Mouse (Mus musculus) embryonic facial prominence, embryonic 13.5 days (tissue): Measurements from ENCODE around the gene Nf2. TPM values are rescaled to one million over a fixed set of nuclear protein-coding genes. Genes with fewer than 3 reads are reported as not detected.

ENCODE experiments used
- ATAC-seq: fragments of 200-750 bp; cut with Nextera tagmentation; 2 replicates; pipeline ENCODE4 v1.8.0; 2017; ENCODE audit warnings: low read depth; ENCODE audit not compliant: insufficient number of reproducible peaks, insufficient read depth, low FRiP score, low TSS enrichment
- H3K27ac ChIP-seq: fragments of 300-500 bp; sonication (generic); 2 replicates; pipeline ENCODE4 v1.5.1; 2015; ENCODE audit warnings: moderate library complexity, mild to moderate bottlenecking, inconsistent platforms
- H3K27me3 ChIP-seq: fragments of 300-500 bp; sonication (generic); 2 replicates; pipeline ENCODE4 v1.6.1; 2015; ENCODE audit warnings: mild to moderate bottlenecking, inconsistent platforms
- H3K36me3 ChIP-seq: fragments of 300-500 bp; sonication (generic); 2 replicates; pipeline ENCODE4 v1.6.1; 2015; ENCODE audit warnings: mild to moderate bottlenecking, inconsistent platforms
- H3K4me1 ChIP-seq: fragments of 300-500 bp; sonication (generic); 2 replicates; pipeline ENCODE4 v1.6.1; 2015; ENCODE audit warnings: inconsistent platforms
- H3K4me2 ChIP-seq: fragments of 300-500 bp; sonication (generic); 2 replicates; pipeline ENCODE4 v1.6.1; 2015; ENCODE audit warnings: moderate library complexity, mild to moderate bottlenecking, inconsistent platforms
- H3K4me3 ChIP-seq: fragments of 300-500 bp; sonication (generic); 2 replicates; pipeline ENCODE4 v1.5.1; 2015; ENCODE audit warnings: mild to moderate bottlenecking, inconsistent platforms
- H3K9ac ChIP-seq: fragments of 300-500 bp; sonication (generic); 2 replicates; pipeline ENCODE4 v1.6.1; 2015; ENCODE audit warnings: mild to moderate bottlenecking, inconsistent platforms
- H3K9me3 ChIP-seq: fragments of 300-500 bp; sonication (generic); 2 replicates; pipeline ENCODE4 v1.6.1; 2016; ENCODE audit warnings: inconsistent platforms
- WGBS: fragments of 180-500 bp; shearing (Covaris S2); methylation state at CpG from one replicate; pipeline ENCODE4 v1.1.7; 2015; ENCODE audit warnings: mixed read lengths; 5-methylcytosine and 5-hydroxymethylcytosine counted together
- polyA plus RNA-seq: library from polyadenylated mRNA; unstranded; fragments of >200 nt; fragmentation: Nextera tagmentation; extraction: Ambion mirVana; gene quantifications from 2 replicates; pipeline ENCODE4 v1.2.1, GENCODE M21; 2015

Gene Nf2
- polyA plus RNA-seq, 1 experiment from 2014 or later: 55.7 TPM

DNA sequence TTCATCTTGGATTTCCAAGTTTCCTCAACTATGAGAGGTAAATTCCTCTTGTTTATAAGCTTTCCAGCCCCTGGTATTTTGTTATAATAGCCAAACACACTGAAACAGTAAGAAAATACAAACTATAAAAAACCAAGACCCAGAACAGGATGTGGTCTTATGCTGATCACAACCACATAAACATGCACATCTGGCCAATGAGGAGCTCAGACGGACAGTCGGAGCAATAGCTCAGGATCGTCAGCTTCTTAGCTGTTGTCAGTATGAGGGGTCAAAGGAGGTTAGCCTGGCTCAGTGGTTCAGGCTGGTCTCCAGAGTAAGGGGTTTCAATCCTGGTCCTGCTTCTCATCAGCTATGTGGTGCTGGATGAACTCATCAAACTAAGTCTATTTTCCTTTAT, 66.2 kb downstream of the Nf2 start:
- Histone ChIP-seq H3K9ac (no peak overlapping the region), H3K4me2 (no peak overlapping the region), H3K4me3 (no peak overlapping the region), H3K4me1 (no peaks in the 10 kb centered on the region), H3K27ac (no peak overlapping the region), H3K36me3 (peaks cover 99% of the 10 kb centered on the region), H3K9me3 (no peaks in the 10 kb centered on the region), H3K27me3 (no peaks in the 10 kb centered on the region)
- 84% methylated on average over 3 of the region's 3 CpGs for WGBS
- ATAC-seq: no peak

DNA sequence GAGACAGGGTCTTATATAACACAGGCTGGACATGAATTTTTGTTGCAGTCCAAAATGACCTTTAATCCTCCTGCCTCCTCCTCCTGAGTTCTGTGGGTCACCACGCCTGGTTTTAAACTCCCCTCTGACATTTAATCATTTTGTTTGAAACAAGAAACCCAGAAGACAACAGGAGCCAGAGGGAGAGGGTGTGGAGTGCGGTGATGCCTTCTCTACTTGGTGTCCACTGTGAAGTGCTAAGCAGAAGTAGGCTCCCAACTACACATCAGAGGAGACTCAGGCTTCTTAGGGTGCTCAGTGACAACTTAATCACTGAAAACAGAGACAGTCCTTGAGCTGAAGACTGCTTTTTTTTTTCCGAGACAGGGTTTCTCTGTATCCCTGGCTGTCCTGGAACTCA, 68.4 kb downstream of the Nf2 start:
- no peak overlapping the region for H3K9ac ChIP-seq
- peaks cover 99% of the 10 kb centered on the region for H3K36me3 ChIP-seq
- 72% methylated on average over 3 of the region's 3 CpGs for WGBS
- H3K27ac ChIP-seq: no peak overlapping the region
- no peaks in the 10 kb centered on the region for H3K4me1 ChIP-seq
- ATAC-seq: no peak
- H3K4me2 ChIP-seq: no peak overlapping the region
- no peak overlapping the region for H3K4me3 ChIP-seq
- no peaks in the 10 kb centered on the region for H3K9me3 ChIP-seq
- no peaks in the 10 kb centered on the region for H3K27me3 ChIP-seq

DNA sequence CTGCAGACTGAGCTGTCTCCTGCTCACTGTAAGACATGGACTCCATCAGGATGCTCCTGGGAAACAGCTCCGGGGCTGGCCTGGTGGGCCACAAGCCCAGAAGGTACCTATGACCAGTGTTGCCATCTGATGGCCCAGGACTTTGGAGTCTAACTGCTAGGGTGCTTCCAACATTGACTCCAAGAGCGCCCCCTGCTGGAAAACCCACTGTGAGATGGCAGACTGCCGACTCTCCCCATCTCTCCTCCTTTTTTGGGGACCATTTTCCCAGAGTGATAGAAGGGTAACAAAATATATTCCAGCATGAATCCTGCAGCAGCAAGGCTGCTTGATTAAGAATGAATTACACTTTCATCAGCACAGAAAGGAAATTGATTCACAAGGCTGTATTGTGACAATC, 76.4 kb downstream of the Nf2 start:
- 39% methylated on average over 3 of the region's 3 CpGs for WGBS
- Histone ChIP-seq H3K9ac (no peak overlapping the region), H3K27me3 (no peaks in the 10 kb centered on the region), H3K36me3 (peaks cover 71% of the 10 kb centered on the region), H3K4me3 (no peak overlapping the region), H3K4me2 (no peak overlapping the region), H3K4me1 (no peaks in the 10 kb centered on the region), H3K27ac (no peak overlapping the region), H3K9me3 (no peaks in the 10 kb centered on the region)
- ATAC-seq: no peak

- Histone ChIP-seq H3K4me1 (no peaks in the 10 kb centered on the region), H3K9ac (no peak overlapping the region), H3K4me3 (no peak overlapping the region), H3K9me3 (no peaks in the 10 kb centered on the region), H3K27me3 (no peaks in the 10 kb centered on the region), H3K27ac (no peak overlapping the region), H3K36me3 (peaks cover 64% of the 10 kb centered on the region), H3K4me2 (no peak overlapping the region)
- no peak for ATAC-seq
- 65% methylated on average over 7 of the region's 7 CpGs for WGBS
Measured at GRCm38 (mm10) chr11:4771756-4772155, 77.6 kb downstream of the Nf2 start.

- no peaks in the 10 kb centered on the region for H3K4me1 ChIP-seq
- H3K27me3 ChIP-seq: no peaks in the 10 kb centered on the region
- no peaks in the 10 kb centered on the region for H3K9me3 ChIP-seq
- no peak overlapping the region for H3K4me2 ChIP-seq
- no peak overlapping the region for H3K27ac ChIP-seq
- no peak overlapping the region for H3K9ac ChIP-seq
- 93% methylated on average over 6 of the region's 6 CpGs for WGBS
- no peak overlapping the region for H3K4me3 ChIP-seq
- H3K36me3 ChIP-seq: peaks cover 52% of the 10 kb centered on the region
- ATAC-seq: no peak
Measured at GRCm38 (mm10) chr11:4769881-4770280, 79.5 kb downstream of the Nf2 start.

DNA sequence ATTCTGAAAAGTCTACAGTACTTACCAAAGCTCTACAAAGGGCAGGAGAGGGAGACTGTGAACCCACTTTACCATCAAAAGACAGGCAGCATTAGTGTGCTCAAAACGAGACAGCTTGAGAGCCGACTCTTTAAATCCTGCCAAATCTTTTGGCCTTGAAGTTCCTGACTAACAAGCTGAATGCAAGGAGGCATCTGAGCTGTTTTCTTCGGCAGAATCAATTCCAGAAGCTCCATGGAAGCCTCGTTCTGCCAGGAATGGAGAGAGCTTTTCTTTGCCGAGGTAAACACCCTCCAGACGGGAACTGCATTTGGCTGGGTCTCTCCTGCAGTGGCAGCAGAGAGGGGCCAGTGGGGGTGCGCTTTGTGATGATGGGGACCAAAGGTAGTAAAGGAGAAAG, 80.0 kb downstream of the Nf2 start:
- Histone ChIP-seq H3K4me1 (no peaks in the 10 kb centered on the region), H3K36me3 (peaks cover 49% of the 10 kb centered on the region), H3K4me2 (no peak overlapping the region), H3K27ac (no peak overlapping the region), H3K27me3 (no peaks in the 10 kb centered on the region), H3K4me3 (no peak overlapping the region), H3K9ac (no peak overlapping the region), H3K9me3 (no peaks in the 10 kb centered on the region)
- no peak for ATAC-seq
- 63% methylated on average over 7 of the region's 7 CpGs for WGBS

DNA sequence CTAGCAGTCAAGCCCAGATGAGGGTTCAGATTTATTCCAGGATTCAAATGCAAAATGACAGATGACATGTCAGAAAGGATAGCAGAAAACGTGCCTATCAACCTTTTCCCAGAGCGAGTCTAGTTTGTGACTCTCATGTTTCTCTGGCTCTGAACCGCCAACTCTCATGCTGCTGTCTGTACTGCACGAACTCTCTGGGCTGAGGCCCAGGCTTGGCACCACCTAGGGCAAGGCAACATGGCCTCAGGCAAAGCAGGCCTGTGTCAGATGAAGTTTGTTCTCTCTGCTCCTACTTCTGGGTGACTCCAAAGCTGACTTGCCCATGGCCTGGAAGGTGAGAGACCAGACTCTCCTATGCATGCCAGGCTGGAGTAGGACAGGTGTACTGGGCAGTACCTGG, 80.9 kb downstream of the Nf2 start:
- no peak overlapping the region for H3K9ac ChIP-seq
- peaks cover 5% of the 10 kb centered on the region for H3K27me3 ChIP-seq
- H3K4me1 ChIP-seq: no peaks in the 10 kb centered on the region
- no peak overlapping the region for H3K27ac ChIP-seq
- H3K9me3 ChIP-seq: no peaks in the 10 kb centered on the region
- peaks cover 49% of the 10 kb centered on the region for H3K36me3 ChIP-seq
- ATAC-seq: no peak
- no peak overlapping the region for H3K4me3 ChIP-seq
- WGBS: 72% methylated on average over 4 of the region's 4 CpGs
- H3K4me2 ChIP-seq: no peak overlapping the region

DNA sequence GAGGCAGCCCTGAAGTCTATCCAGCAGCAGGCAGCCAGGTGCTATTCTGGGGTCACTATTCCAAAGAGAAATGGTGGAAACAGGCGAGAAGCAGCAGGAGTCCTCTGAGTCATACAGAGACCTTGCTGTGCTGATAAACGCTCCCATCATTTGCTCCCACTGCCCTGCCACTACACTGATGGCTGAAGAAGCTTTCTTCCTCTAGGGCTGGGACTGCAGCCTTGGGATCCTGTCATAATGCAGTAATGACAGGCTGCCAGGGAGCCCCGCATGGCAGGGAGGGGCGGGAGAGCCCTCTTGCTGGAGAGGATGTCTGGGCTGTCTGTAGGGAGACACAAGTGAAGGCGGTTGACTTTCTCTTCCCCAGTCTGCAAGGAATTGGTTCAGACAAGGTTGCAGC, 84.9 kb downstream of the Nf2 start:
- Histone ChIP-seq H3K27me3 (peaks cover 36% of the 10 kb centered on the region), H3K4me2 (no peak overlapping the region), H3K9ac (no peak overlapping the region), H3K4me3 (no peak overlapping the region), H3K4me1 (no peaks in the 10 kb centered on the region), H3K27ac (no peak overlapping the region), H3K36me3 (peaks cover 20% of the 10 kb centered on the region), H3K9me3 (no peaks in the 10 kb centered on the region)
- WGBS: 63% methylated on average over 5 of the region's 5 CpGs
- ATAC-seq: no peak

GRCm38 (mm10) chr11:4763631-4764030, 85.7 kb downstream of the Nf2 start:
- 14% methylated on average over 5 of the region's 5 CpGs for WGBS
- Histone ChIP-seq H3K9ac (no peak overlapping the region), H3K4me2 (no peak overlapping the region), H3K4me3 (no peak overlapping the region), H3K9me3 (no peaks in the 10 kb centered on the region), H3K36me3 (peaks cover 12% of the 10 kb centered on the region), H3K27ac (no peak overlapping the region), H3K27me3 (peaks cover 36% of the 10 kb centered on the region), H3K4me1 (no peaks in the 10 kb centered on the region)
- ATAC-seq: no peak

DNA sequence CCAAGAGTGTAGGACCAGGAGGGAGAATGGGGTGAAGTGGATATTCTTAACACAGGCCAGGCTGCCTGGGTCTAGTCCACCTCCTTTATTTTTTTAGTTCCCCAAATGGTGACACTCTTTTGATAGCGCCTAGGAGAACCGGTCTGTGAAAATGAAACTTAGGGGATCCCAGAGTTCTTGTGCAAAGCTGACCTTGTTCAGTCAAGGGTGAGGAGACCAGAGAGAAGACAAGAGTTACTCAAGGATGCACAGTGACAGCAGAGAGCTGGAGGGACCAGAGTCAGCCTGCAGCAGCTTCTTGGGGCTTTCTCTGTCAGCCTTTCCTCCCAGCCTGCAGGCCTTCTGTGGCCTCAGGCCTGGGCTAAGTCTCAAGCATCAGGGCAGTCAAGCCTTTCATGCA, 86.8 kb downstream of the Nf2 start:
- Histone ChIP-seq H3K27me3 (peaks cover 36% of the 10 kb centered on the region), H3K4me1 (no peaks in the 10 kb centered on the region), H3K36me3 (peaks cover 4% of the 10 kb centered on the region), H3K4me3 (no peak overlapping the region), H3K27ac (no peak overlapping the region), H3K9me3 (no peaks in the 10 kb centered on the region), H3K4me2 (no peak overlapping the region), H3K9ac (no peak overlapping the region)
- no peak for ATAC-seq
- 12% methylated on average over 2 of the region's 2 CpGs for WGBS

DNA sequence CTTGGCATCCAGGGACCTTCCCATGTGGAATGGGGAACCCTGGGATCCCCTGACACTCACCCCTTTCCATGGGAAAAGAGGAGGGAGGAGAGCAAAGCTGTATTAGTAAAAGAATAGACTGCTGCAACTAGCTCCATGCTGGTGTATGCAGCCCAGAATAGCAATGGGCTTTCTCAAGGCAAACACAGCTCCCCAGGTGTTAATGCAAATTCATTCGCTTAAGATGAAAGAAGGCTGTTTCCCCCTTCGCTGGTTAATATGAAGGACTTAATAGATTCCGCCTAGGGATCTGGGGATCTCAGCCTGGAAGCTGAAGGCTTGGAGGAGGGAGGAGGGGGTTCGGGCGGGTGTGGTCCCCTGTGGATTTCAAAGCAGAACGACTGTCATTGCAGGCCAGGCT, 87.3 kb downstream of the Nf2 start:
- no peak overlapping the region for H3K4me3 ChIP-seq
- no peak for ATAC-seq
- no peaks in the 10 kb centered on the region for H3K9me3 ChIP-seq
- no peak overlapping the region for H3K27ac ChIP-seq
- H3K4me2 ChIP-seq: no peak overlapping the region
- WGBS: 8% methylated on average over 6 of the region's 6 CpGs
- H3K27me3 ChIP-seq: peaks cover 36% of the 10 kb centered on the region
- H3K4me1 ChIP-seq: no peaks in the 10 kb centered on the region
- H3K36me3 ChIP-seq: no peaks in the 10 kb centered on the region
- no peak overlapping the region for H3K9ac ChIP-seq

- Histone ChIP-seq H3K4me3 (no peak overlapping the region), H3K27ac (no peak overlapping the region), H3K9ac (no peak overlapping the region), H3K9me3 (no peaks in the 10 kb centered on the region), H3K4me1 (no peaks in the 10 kb centered on the region), H3K4me2 (no peak overlapping the region), H3K36me3 (no peaks in the 10 kb centered on the region), H3K27me3 (peaks cover 36% of the 10 kb centered on the region)
- ATAC-seq: no peak
- WGBS: 19% methylated on average over 4 of the region's 4 CpGs
Measured at GRCm38 (mm10) chr11:4760438-4760837, 88.9 kb downstream of the Nf2 start.

DNA sequence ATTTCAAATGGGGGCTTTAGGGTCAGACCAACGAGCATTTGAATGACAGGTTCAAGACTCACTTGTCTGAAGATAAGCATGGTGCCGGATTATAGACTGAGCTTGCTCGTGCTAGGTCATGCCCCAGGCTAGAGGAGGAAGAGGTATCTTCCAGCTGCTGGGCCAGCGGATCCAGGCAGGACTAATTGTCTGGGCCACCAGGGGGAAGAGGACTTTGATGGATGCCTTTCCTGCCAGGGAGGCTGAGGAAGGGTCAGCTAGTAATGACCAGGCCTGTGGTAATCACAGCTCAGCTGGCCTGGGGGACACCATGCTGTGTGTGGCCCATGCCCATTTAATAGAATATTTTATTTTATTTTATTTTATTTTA, 91.6 kb downstream of the Nf2 start:
- ATAC-seq: no peak
- no peaks in the 10 kb centered on the region; the same call in 1 of the 2 replicates for H3K9me3 ChIP-seq
- WGBS: 40% methylated on average over 4 of the region's 4 CpGs

More for the DNA sequence above, 91.6 kb downstream of the Nf2 start:
- Histone ChIP-seq H3K4me3 (no peak overlapping the region), H3K4me2 (no peak overlapping the region), H3K27me3 (peaks cover 25% of the 10 kb centered on the region), H3K4me1 (no peaks in the 10 kb centered on the region), H3K9ac (no peak overlapping the region), H3K27ac (no peak overlapping the region), H3K36me3 (no peaks in the 10 kb centered on the region)
